Mouse (Mus musculus): Measurements from ENCODE around the gene Gemin8. TPM values are rescaled to one million over a fixed set of nuclear protein-coding genes. Genes with fewer than 3 reads are reported as not detected.

The Gemin8 gene
- polyA plus RNA-seq, 1 experiment from 2014 or later: 17.8 TPM

DNA sequence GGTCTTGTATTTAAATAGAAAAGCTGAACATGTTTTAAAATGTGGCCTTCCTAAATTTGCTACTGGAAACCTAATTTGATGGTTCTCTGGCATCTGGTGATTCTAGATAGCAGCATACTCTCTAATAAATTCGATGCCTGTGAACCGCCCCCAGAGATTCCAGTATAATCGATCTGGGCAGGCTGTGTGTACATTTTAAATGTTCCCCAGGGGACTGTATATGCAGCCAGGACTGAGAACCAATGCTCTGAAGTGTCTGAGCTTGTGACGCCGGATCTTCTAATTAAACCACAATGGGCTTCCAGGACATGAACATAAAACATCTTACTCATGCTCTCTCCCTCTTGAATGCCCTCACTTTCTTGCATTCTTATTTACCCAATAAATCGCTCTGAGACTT lies 46.0 kb downstream of the Gemin8 start:
- Histone ChIP-seq H3K4me1 (replicated peaks; ENCODE audit: control insufficient read depth, insufficient read depth, low read length) (no peaks in the 10 kb centered on the region), H3K9me3 (ENCODE audit: control insufficient read depth, low read length) (no peaks in the 10 kb centered on the region; the same call in 1 of the 2 replicates), H3K27ac (ENCODE audit: low read length) (no peak overlapping the region), H3K9ac (ENCODE audit: low read length) (no peak overlapping the region), H3K4me3 (ENCODE audit: low read length) (no peak overlapping the region), H3K27me3 (ENCODE audit: control insufficient read depth, insufficient read depth, low read depth, low read length) (no peaks in the 10 kb centered on the region; the same call in 1 of the 2 replicates), H3K4me2 (ENCODE audit: low read depth, low read length) (no peak overlapping the region), H3K36me3 (ENCODE audit: control insufficient read depth, insufficient read depth, low read length) (no peaks in the 10 kb centered on the region)
- 79% methylated on average over 6 of the region's 6 CpGs for whole genome bisulfite sequencing
- ATAC-seq (ENCODE audit: low read depth): no peak

DNA sequence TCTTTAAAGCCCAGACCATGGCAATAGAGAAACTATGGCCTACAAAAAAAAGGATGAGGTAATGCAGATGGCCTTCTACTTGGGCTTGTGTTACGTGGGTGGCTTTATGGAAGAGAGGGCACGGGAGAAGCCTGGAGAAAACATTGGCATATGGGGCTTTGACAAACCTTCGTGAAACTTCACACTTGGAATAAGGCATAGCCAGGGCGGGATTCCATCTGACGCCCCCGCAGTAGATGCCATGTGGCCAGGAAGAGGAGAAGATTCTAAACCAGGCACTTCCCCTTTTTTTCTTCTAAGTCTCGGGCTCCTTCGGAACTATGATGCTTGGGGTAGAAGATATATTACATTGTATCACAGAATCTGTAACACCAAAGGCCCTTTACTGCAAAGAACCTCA lies 46.5 kb downstream of the Gemin8 start:
- 91% methylated on average over 8 of the region's 8 CpGs for WGBS
- Histone ChIP-seq H3K4me2 (ENCODE audit: low read depth, low read length) (no peak overlapping the region), H3K36me3 (ENCODE audit: control insufficient read depth, insufficient read depth, low read length) (no peaks in the 10 kb centered on the region), H3K4me1 (replicated peaks; ENCODE audit: control insufficient read depth, insufficient read depth, low read length) (no peaks in the 10 kb centered on the region), H3K4me3 (ENCODE audit: low read length) (no peak overlapping the region), H3K9me3 (ENCODE audit: control insufficient read depth, low read length) (no peaks in the 10 kb centered on the region; the same call in 1 of the 2 replicates), H3K27me3 (ENCODE audit: control insufficient read depth, insufficient read depth, low read depth, low read length) (no peaks in the 10 kb centered on the region; the same call in 1 of the 2 replicates), H3K9ac (ENCODE audit: low read length) (no peak overlapping the region), H3K27ac (ENCODE audit: low read length) (no peak overlapping the region)
- no peak for ATAC-seq (ENCODE audit: low read depth)

GRCm38 (mm10) chrX:166219331-166219730 lies 49.1 kb downstream of the Gemin8 start:
- no peaks in the 10 kb centered on the region for H3K4me1 ChIP-seq (replicated peaks; ENCODE audit: control insufficient read depth, insufficient read depth, low read length)
- 54% methylated on average over 5 of the region's 5 CpGs for WGBS
- ATAC-seq (ENCODE audit: low read depth): no peak

DNA sequence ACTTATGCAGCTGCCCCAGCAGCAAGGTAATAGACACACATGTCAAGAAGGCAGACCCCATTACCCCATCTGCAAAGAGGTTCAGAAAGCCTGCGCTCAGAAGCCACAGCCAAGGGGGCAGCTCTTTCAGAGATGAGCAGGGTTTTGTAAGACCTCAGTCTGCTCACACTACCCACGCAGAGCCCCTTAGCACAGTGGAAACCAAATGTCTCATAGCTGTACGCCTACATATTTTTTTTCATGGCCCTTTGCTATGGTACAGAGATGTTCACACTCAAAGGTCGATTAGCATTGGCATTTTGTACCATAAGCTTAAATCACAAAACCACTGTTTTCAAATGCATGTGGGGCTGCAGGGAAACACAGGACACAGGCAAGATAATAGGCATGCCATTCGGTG lies 56.6 kb downstream of the Gemin8 start:
- WGBS: 78% methylated on average over 5 of the region's 5 CpGs
- H3K4me2 ChIP-seq (ENCODE audit: low read depth, low read length): no peak overlapping the region
- no peaks in the 10 kb centered on the region for H3K36me3 ChIP-seq (ENCODE audit: control insufficient read depth, insufficient read depth, low read length)
- H3K4me3 ChIP-seq (ENCODE audit: low read length): no peak overlapping the region
- H3K9me3 ChIP-seq (ENCODE audit: control insufficient read depth, low read length): no peaks in the 10 kb centered on the region
- H3K27me3 ChIP-seq (ENCODE audit: control insufficient read depth, insufficient read depth, low read depth, low read length): no peaks in the 10 kb centered on the region; the same call in 1 of the 2 replicates
- H3K9ac ChIP-seq (ENCODE audit: low read length): no peak overlapping the region
- H3K4me1 ChIP-seq (replicated peaks; ENCODE audit: control insufficient read depth, insufficient read depth, low read length): no peaks in the 10 kb centered on the region
- no peak overlapping the region for H3K27ac ChIP-seq (ENCODE audit: low read length)
- ATAC-seq (ENCODE audit: low read depth): no peak

More at GRCm38 (mm10) chrX:166219331-166219730, 49.1 kb downstream of the Gemin8 start:
- Histone ChIP-seq H3K9me3 (ENCODE audit: control insufficient read depth, low read length) (no peaks in the 10 kb centered on the region; the same call in 1 of the 2 replicates), H3K36me3 (ENCODE audit: control insufficient read depth, insufficient read depth, low read length) (no peaks in the 10 kb centered on the region), H3K27me3 (ENCODE audit: control insufficient read depth, insufficient read depth, low read depth, low read length) (no peaks in the 10 kb centered on the region; the same call in 1 of the 2 replicates), H3K27ac (ENCODE audit: low read length) (no peak overlapping the region), H3K9ac (ENCODE audit: low read length) (no peak overlapping the region), H3K4me2 (ENCODE audit: low read depth, low read length) (no peak overlapping the region), H3K4me3 (ENCODE audit: low read length) (no peak overlapping the region)

GRCm38 (mm10) chrX:166229750-166230149 lies 59.5 kb downstream of the Gemin8 start:
- 77% methylated on average over 3 of the region's 3 CpGs for WGBS
- no peaks in the 10 kb centered on the region; the same call in none of the 2 replicates for H3K27me3 ChIP-seq (ENCODE audit: control insufficient read depth, insufficient read depth, low read depth, low read length)
- no peaks in the 10 kb centered on the region for H3K36me3 ChIP-seq (ENCODE audit: control insufficient read depth, insufficient read depth, low read length)
- no peak for ATAC-seq (ENCODE audit: low read depth)
- no peaks in the 10 kb centered on the region for H3K9me3 ChIP-seq (ENCODE audit: control insufficient read depth, low read length)
- H3K9ac ChIP-seq (ENCODE audit: low read length): no peak overlapping the region
- H3K4me3 ChIP-seq (ENCODE audit: low read length): no peak overlapping the region
- H3K4me1 ChIP-seq (replicated peaks; ENCODE audit: control insufficient read depth, insufficient read depth, low read length): no peaks in the 10 kb centered on the region
- H3K27ac ChIP-seq (ENCODE audit: low read length): no peak overlapping the region
- no peak overlapping the region for H3K4me2 ChIP-seq (ENCODE audit: low read depth, low read length)

DNA sequence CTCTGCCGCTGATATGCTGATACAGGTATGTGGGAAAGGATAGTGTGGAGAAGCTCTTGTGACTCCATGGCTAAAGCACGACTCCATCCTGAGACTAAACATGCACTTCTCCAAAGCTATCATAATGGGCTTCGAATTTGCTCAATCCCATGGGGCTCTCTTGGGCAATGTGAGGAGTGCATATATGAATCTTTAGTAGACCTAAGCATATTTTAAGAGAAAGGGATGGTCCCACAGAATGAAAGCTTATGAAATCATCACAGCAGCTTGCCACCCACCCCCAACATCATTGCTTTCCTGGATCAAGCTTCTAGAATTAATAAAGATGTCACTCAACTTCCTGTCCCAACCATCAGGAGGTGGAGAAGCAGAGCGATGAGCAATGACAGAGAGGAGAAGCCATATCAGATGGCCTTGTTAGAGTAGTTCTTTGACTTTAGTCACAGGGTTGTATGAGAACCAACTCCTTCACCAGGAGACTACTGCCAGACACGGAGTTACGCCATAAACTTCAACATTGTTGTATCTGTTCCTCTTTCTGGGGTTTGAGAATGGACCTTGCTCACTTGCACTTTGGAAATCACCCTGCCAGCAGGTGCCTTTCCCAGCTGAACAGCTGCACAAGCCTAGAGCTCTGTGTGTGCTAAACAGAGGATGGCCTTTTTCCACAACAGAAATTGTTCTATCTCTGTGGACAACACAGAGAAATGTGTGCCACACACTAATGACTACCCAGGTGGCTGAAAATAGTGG lies 60.4 kb downstream of the Gemin8 start:
- H3K27ac ChIP-seq (ENCODE audit: low read length): no peak overlapping the region
- H3K4me1 ChIP-seq (replicated peaks; ENCODE audit: control insufficient read depth, insufficient read depth, low read length): no peaks in the 10 kb centered on the region
- WGBS: 89% methylated on average over 6 of the region's 6 CpGs
- H3K9ac ChIP-seq (ENCODE audit: low read length): no peak overlapping the region
- no peaks in the 10 kb centered on the region; the same call in none of the 2 replicates for H3K27me3 ChIP-seq (ENCODE audit: control insufficient read depth, insufficient read depth, low read depth, low read length)
- ATAC-seq (ENCODE audit: low read depth): no peak
- no peaks in the 10 kb centered on the region for H3K36me3 ChIP-seq (ENCODE audit: control insufficient read depth, insufficient read depth, low read length)
- no peaks in the 10 kb centered on the region for H3K9me3 ChIP-seq (ENCODE audit: control insufficient read depth, low read length)
- no peak overlapping the region for H3K4me2 ChIP-seq (ENCODE audit: low read depth, low read length)
- H3K4me3 ChIP-seq (ENCODE audit: low read length): no peak overlapping the region

GRCm38 (mm10) chrX:166236131-166236530 lies 65.9 kb downstream of the Gemin8 start:
- H3K4me3 ChIP-seq (ENCODE audit: low read length): no peak overlapping the region
- 34% methylated on average over 2 of the region's 2 CpGs for WGBS
- no peaks in the 10 kb centered on the region for H3K36me3 ChIP-seq (ENCODE audit: control insufficient read depth, insufficient read depth, low read length)
- H3K4me2 ChIP-seq (ENCODE audit: low read depth, low read length): no peak overlapping the region
- H3K4me1 ChIP-seq (replicated peaks; ENCODE audit: control insufficient read depth, insufficient read depth, low read length): no peaks in the 10 kb centered on the region
- H3K9ac ChIP-seq (ENCODE audit: low read length): no peak overlapping the region
- ATAC-seq (ENCODE audit: low read depth): no peak
- H3K27me3 ChIP-seq (ENCODE audit: control insufficient read depth, insufficient read depth, low read depth, low read length): no peaks in the 10 kb centered on the region; the same call in none of the 2 replicates
- no peak overlapping the region for H3K27ac ChIP-seq (ENCODE audit: low read length)
- no peaks in the 10 kb centered on the region for H3K9me3 ChIP-seq (ENCODE audit: control insufficient read depth, low read length)

- no peak within 1 kb of the TSS for H3K27ac ChIP-seq (ENCODE audit: low read length)
- 32% methylated on average over 50 of the region's 63 CpGs for WGBS
- H3K4me2 ChIP-seq (ENCODE audit: low read depth, low read length): peak within 1 kb of the TSS; percentile 81
- no peaks in the 10 kb centered on the region for H3K36me3 ChIP-seq (ENCODE audit: control insufficient read depth, insufficient read depth, low read length)
- peak; percentile 96 for ATAC-seq (ENCODE audit: low read depth)
- H3K9me3 ChIP-seq (ENCODE audit: control insufficient read depth, low read length): no peaks in the 10 kb centered on the region
- no peaks in the 10 kb centered on the region; the same call in none of the 2 replicates for H3K27me3 ChIP-seq (ENCODE audit: control insufficient read depth, insufficient read depth, low read depth, low read length)
- peak within 1 kb of the TSS; percentile 67 for H3K9ac ChIP-seq (ENCODE audit: low read length)
- no peaks in the 10 kb centered on the region for H3K4me1 ChIP-seq (replicated peaks; ENCODE audit: control insufficient read depth, insufficient read depth, low read length)
- H3K4me3 ChIP-seq (ENCODE audit: low read length): peak within 1 kb of the TSS; percentile 67
These were observed 68.7 kb downstream of the Gemin8 start, which contains the start of gene Gpm6b for GRCm38 (mm10) chrX:166238831-166239460. Gpm6b (plus strand) TSS chrX:166238911.

DNA sequence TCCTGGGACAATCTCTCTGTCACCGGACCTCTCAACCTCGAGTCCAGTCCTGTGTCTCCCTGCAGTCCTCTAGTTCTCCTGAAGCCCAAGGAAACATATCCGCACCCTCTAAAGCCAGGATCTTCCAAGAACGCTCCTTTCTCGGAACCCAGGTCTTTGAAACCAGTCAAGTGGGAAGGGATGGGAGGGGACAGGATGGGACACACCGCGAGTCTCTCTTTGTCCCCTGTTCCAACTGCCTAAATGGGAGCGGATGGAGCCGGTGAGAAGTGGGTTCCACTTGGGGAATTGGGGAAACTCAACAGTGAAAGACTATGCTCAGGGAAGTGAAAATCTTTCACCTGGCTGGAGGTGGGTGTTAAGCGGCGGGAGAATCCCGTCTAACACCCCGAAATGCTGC lies 69.3 kb downstream of the Gemin8 start:
- Histone ChIP-seq H3K27ac (ENCODE audit: low read length) (no peak overlapping the region), H3K27me3 (ENCODE audit: control insufficient read depth, insufficient read depth, low read depth, low read length) (no peaks in the 10 kb centered on the region; the same call in none of the 2 replicates), H3K4me1 (replicated peaks; ENCODE audit: control insufficient read depth, insufficient read depth, low read length) (no peaks in the 10 kb centered on the region), H3K4me3 (ENCODE audit: low read length) (peak overlapping the region; percentile 67), H3K4me2 (ENCODE audit: low read depth, low read length) (peak overlapping the region; percentile 81), H3K36me3 (ENCODE audit: control insufficient read depth, insufficient read depth, low read length) (no peaks in the 10 kb centered on the region), H3K9ac (ENCODE audit: low read length) (peak overlapping the region; percentile 67), H3K9me3 (ENCODE audit: control insufficient read depth, low read length) (no peaks in the 10 kb centered on the region)
- WGBS: 23% methylated on average over 13 of the region's 13 CpGs
- no peak; the same call in 1 of the 2 replicates for ATAC-seq (ENCODE audit: low read depth)

Data from lung, embryonic 16.5 days (tissue).